ENCODE assay signal across 1 mouse cellular context in the genomic region with DNA sequence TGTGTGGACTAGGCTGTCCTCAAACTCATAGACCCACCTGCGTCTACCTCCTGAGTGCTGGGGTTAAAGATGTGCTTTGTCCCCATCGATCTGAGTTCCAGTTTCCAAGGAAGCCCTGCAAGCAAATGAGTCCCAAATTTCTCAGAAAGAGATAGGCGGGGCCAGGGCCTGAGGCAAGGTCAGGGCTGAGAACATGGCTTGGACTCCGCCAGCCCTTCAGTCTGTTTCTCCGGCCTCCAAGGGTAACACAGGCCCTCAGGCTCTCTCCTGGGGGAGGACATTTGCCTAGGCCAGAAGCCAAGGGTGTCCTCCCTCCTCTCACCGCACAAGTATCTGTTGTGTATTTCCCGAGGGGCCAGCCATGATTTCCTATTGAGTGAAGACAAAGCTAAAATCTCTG.
TF ChIP-seq lines count a peak whose summit lies in the region.

No protein-coding gene starts in this region.

TF ChIP-seq in CH12.LX, 34 proteins besides CTCF, POLR2A, EP300 and RAD21:
- TF ChIP-seq CHD2 (IDR thresholded peaks at IDR 0.05; ENCODE audit: low read length), result no peak
- TF ChIP-seq E2F4 (IDR thresholded peaks at IDR 0.05; ENCODE audit: insufficient replicate concordance, low read depth, low read length), result no peak
- TF ChIP-seq ZKSCAN1 (IDR thresholded peaks at IDR 0.05; ENCODE audit: borderline replicate concordance, low read depth, low read length), result no peak
- no peak for TF ChIP-seq CHD1 (IDR thresholded peaks at IDR 0.05; ENCODE audit: low read depth, low read length)
- no peak for TF ChIP-seq GABPA (IDR thresholded peaks at IDR 0.05; ENCODE audit: insufficient replicate concordance, low read depth, low read length)
- TF ChIP-seq MYC (IDR thresholded peaks at IDR 0.05; ENCODE audit: low read depth, low read length), result no peak
- no peak for TF ChIP-seq ZC3H11A (IDR thresholded peaks at IDR 0.05; ENCODE audit: low read depth, low read length)
- TF ChIP-seq MEF2A (IDR thresholded peaks at IDR 0.05; ENCODE audit: borderline replicate concordance, low read depth, low read length), result no peak
- no peak for TF ChIP-seq JUND (conservative IDR thresholded peaks at IDR 0.05; ENCODE audit: low read depth, low read length)
- TF ChIP-seq TBP (conservative IDR thresholded peaks at IDR 0.05; ENCODE audit: low read depth, low read length), result no peak
- no peak for TF ChIP-seq JUN (IDR thresholded peaks at IDR 0.05; ENCODE audit: insufficient read depth, low read depth, low read length)
- TF ChIP-seq USF1 (IDR thresholded peaks at IDR 0.05; ENCODE audit: low read depth, low read length), result no peak
- TF ChIP-seq ETS1 (conservative IDR thresholded peaks at IDR 0.05; ENCODE audit: low read depth, low read length), result no peak
- no peak for TF ChIP-seq IRF4 (IDR thresholded peaks at IDR 0.05; ENCODE audit: low read depth, low read length)
- TF ChIP-seq TCF12 (IDR thresholded peaks at IDR 0.05; ENCODE audit: low read depth, low read length), result no peak; the same call in 1 of the 2 replicates
- TF ChIP-seq HCFC1 (IDR thresholded peaks at IDR 0.05; ENCODE audit: low read depth, low read length), result no peak
- TF ChIP-seq NELFE (IDR thresholded peaks at IDR 0.05; ENCODE audit: low read depth, low read length), result no peak
- TF ChIP-seq ZNF384 (IDR thresholded peaks at IDR 0.05; ENCODE audit: low read depth, low read length), result no peak
- TF ChIP-seq RCOR1 (conservative IDR thresholded peaks at IDR 0.05; ENCODE audit: low read depth, low read length), result no peak
- no peak for TF ChIP-seq KAT2A (IDR thresholded peaks at IDR 0.05; ENCODE audit: insufficient replicate concordance, low read length)
